ENCODE assay signal across 13 mouse cellular contexts in the genomic region with DNA sequence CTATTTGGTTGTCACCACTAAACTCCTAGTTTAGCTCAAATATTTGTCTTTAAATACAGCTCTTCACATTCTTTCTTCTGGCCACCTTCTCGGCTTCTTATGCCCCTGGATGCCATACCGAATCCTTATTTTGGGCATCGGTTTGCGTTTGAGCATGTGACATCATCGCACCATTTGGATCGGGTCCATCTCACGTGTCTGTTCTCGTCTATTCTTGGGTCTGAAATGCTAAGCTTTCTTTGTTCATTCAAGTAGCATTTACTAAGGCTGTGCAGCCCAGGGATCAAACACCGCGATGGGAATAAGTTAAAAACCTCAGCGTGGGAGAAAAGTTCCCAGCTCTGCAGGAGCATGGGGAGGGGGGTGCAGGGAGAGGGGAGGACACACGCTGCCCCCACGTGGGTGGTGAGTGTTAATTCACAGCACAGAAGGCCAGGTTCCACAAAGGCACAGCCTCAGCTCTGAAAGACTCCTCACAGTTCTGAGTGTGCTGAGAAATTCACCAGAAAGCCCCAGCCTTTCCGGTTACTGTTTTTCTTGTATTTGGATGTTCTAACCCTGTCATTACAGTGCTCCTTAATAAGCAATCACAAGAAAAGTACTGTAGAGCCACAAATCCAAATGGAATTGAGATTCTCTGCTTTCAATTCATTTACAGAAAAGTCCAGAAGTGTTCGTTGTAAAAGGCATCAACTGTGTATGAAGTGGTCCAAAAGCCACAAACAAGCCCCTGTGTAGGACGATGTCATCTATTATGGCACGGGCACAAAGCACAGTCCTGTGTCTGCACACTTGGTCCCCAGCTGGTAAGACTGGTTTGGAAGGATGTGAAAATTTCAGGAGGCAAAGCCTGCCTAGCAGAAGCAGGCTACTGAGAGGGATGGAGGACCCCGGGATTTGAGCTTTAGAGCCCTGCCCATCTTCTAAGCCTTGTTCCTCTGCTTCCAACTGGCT. TPM values are rescaled to one million over a fixed set of nuclear protein-coding genes. Genes with fewer than 3 reads are reported as not detected.
DNase-seq lines count a peak whose midpoint lies in the region; ATAC-seq and TF ChIP-seq lines count a peak whose summit lies in the region.
"Had no signal": no experiment of that assay in that cellular context is flagged by ENCODE, and none has a peak within 500 bp of the region (broad histone marks: within the 10 kb centered on the region; RNA-seq: fewer than 3 reads in every experiment).

No protein-coding gene starts in this region.

- 0 out of 2 replicates have a peak, but pooled peaks have one; percentile 7 for TF ChIP-seq CTCF in heart, postnatal 0 days (IDR thresholded peaks at IDR 0.05; ENCODE audit: low read depth)
- peak; percentile 41 for TF ChIP-seq CTCF in lung, postnatal 0 days (IDR thresholded peaks at IDR 0.05)
- peak; percentile 33; the same call in 1 of the 2 replicates for TF ChIP-seq CTCF in forebrain, postnatal 0 days (IDR thresholded peaks at IDR 0.05; ENCODE audit: low read depth)

- H3K27me3 ChIP-seq in heart, postnatal 0 days (ENCODE audit: control insufficient read depth, insufficient read depth, low read length), result no peaks in the 10 kb centered on the region
- no peaks in the 10 kb centered on the region for H3K27me3 ChIP-seq in lung, postnatal 0 days (replicated peaks; ENCODE audit: insufficient read depth, low read length)
- no peaks in the 10 kb centered on the region for H3K27me3 ChIP-seq in forebrain, postnatal 0 days (ENCODE audit: insufficient read depth, low read length)
- H3K27me3 ChIP-seq: heart, embryonic 12.5 days had no signal

- no peak for DNase-seq in heart, postnatal 0 days (ENCODE audit: low spot score)
- no peak for DNase-seq in heart, adult 8-10 months (ENCODE audit: low spot score)
- peak; percentile 7 for DNase-seq in lung, postnatal 0 days (ENCODE audit: low spot score)
- DNase-seq in lung, postnatal 14 days, result no peak
- DNase-seq in adipocyte (ENCODE audit: low spot score), result peak; percentile 17
- DNase-seq in forebrain, postnatal 0 days, result peak; percentile 39
- no peak for DNase-seq in layer of hippocampus, adult 18-20 months (ENCODE audit: low spot score in 2 of 2)
- DNase-seq: kidney, postnatal 4 days; left cerebral cortex, postnatal 4 days; thymus, adult 18-20 months had no signal

- H3K9ac ChIP-seq in heart, postnatal 0 days (replicated peaks; ENCODE audit: low read depth, low read length), result no peak overlapping the region
- H3K9ac ChIP-seq in lung, postnatal 0 days (replicated peaks; ENCODE audit: low read depth), result no peak overlapping the region
- no peak overlapping the region for H3K9ac ChIP-seq in forebrain, postnatal 0 days
- H3K9ac ChIP-seq: heart, embryonic 12.5 days had no signal

- H3K4me1 ChIP-seq in heart, postnatal 0 days (ENCODE audit: control insufficient read depth, insufficient read depth), result peaks cover 6% of the 10 kb centered on the region; the same call in 1 of the 2 replicates
- H3K4me1 ChIP-seq in lung, postnatal 0 days (ENCODE audit: insufficient read depth, low read depth, low read length), result 0 out of 2 replicates have a peak, but pooled peaks cover 4% of the 10 kb centered on the region
- no peaks in the 10 kb centered on the region for H3K4me1 ChIP-seq in forebrain, postnatal 0 days (ENCODE audit: insufficient read depth)

- TF ChIP-seq EP300 in heart, postnatal 0 days (IDR thresholded peaks at IDR 0.05; ENCODE audit: low read depth), result no peak
- no peak for TF ChIP-seq EP300 in lung, postnatal 0 days (IDR thresholded peaks at IDR 0.05)

- no peak overlapping the region for H3K4me3 ChIP-seq in heart, postnatal 0 days (ENCODE audit: low read depth, low read length)
- H3K4me3 ChIP-seq in lung, postnatal 0 days (ENCODE audit: low read depth, low read length), result no peak overlapping the region
- no peak overlapping the region for H3K4me3 ChIP-seq in forebrain, postnatal 0 days (ENCODE audit: low read depth, low read length)
- H3K4me3 ChIP-seq: heart, embryonic 12.5 days had no signal

- WGBS in heart, postnatal 0 days, result 71% methylated on average over 18 of the region's 18 CpGs
- 76% methylated on average over 18 of the region's 18 CpGs for WGBS in lung, postnatal 0 days
- 38% methylated on average over 18 of the region's 18 CpGs for WGBS in forebrain, postnatal 0 days

- H3K9me3 ChIP-seq in heart, postnatal 0 days (replicated peaks; ENCODE audit: control insufficient read depth, low read length), result no peaks in the 10 kb centered on the region
- no peaks in the 10 kb centered on the region for H3K9me3 ChIP-seq in lung, postnatal 0 days (ENCODE audit: low read length)
- no peaks in the 10 kb centered on the region for H3K9me3 ChIP-seq in forebrain, postnatal 0 days (ENCODE audit: low read length)
- H3K9me3 ChIP-seq: heart, embryonic 12.5 days had no signal

- ATAC-seq in heart, postnatal 0 days (ENCODE audit: insufficient read depth, low read depth), result no peak
- ATAC-seq in lung, postnatal 0 days, result no peak
- peak; percentile 82 for ATAC-seq in forebrain, postnatal 0 days
- ATAC-seq: activated CD4-positive, CD25-positive, alpha-beta regulatory T cell, adult 4 months had no signal

- 0 out of 2 replicates have a peak, but pooled peaks cover 4% of the 10 kb centered on the region for H3K36me3 ChIP-seq in heart, postnatal 0 days (replicated peaks; ENCODE audit: control insufficient read depth, insufficient read depth, low read length)
- H3K36me3 ChIP-seq in lung, postnatal 0 days (ENCODE audit: insufficient read depth, low read length), result no peaks in the 10 kb centered on the region
- no peaks in the 10 kb centered on the region for H3K36me3 ChIP-seq in forebrain, postnatal 0 days (ENCODE audit: insufficient read depth)

- no peak overlapping the region for H3K4me2 ChIP-seq in heart, postnatal 0 days (ENCODE audit: low read depth, low read length)
- no peak overlapping the region for H3K4me2 ChIP-seq in lung, postnatal 0 days (replicated peaks; ENCODE audit: low read depth, low read length)
- H3K4me2 ChIP-seq in forebrain, postnatal 0 days (ENCODE audit: low read depth), result no peak overlapping the region
- H3K4me2 ChIP-seq: heart, embryonic 12.5 days had no signal

- H3K27ac ChIP-seq in heart, postnatal 0 days (ENCODE audit: low read depth), result no peak overlapping the region
- no peak overlapping the region for H3K27ac ChIP-seq in lung, postnatal 0 days (ENCODE audit: low read length)
- no peak overlapping the region for H3K27ac ChIP-seq in forebrain, postnatal 0 days (ENCODE audit: low read depth, low read length)

RNA-seq across cellular contexts. Expression of gene Gpr88, which starts 51.8 kb away (rescaled TPM):
- total RNA-seq in heart, postnatal 0 days (2014; rRNA removed; ENCODE audit: low replicate concordance), result not detected in 2 replicates
- 0.11 and 0.15 TPM in 2 replicates for polyA plus RNA-seq in heart, postnatal 0 days (2015; fragmentation: Nextera tagmentation; extraction: Ambion mirVana)
- total RNA-seq in heart, adult 8-10 months (2022), result under 1 TPM; 0.14 to 0.30 (median 0.16) TPM
- 1.2 and 1.6 TPM in 2 replicates for polyA plus RNA-seq in lung, postnatal 0 days (2015; fragmentation: Nextera tagmentation; extraction: Ambion mirVana)
- total RNA-seq in forebrain, postnatal 0 days (2014; rRNA removed), result 33.6 and 54.7 TPM in 2 replicates
- polyA plus RNA-seq in forebrain, postnatal 0 days (2015; fragmentation: Nextera tagmentation; extraction: Ambion mirVana), result 15.2 and 20.5 TPM in 2 replicates
- 1 to 10 TPM; 2.0 to 3.2 TPM for total RNA-seq in layer of hippocampus, adult 18-20 months (2021)
- total RNA-seq: common myeloid progenitor, adult 5-6 weeks had no signal
- polyA plus RNA-seq: activated CD4-positive, CD25-positive, alpha-beta regulatory T cell, adult 4 months; heart, embryonic 12.5 days had no signal

Comparison
In these comparisons a context has a peak if more than half of its experiments do, and no peak if none do; other contexts are left out.
1. DNase-seq: peak in lung, postnatal 0 days (single experiment), adipocyte (single experiment) and forebrain, postnatal 0 days (single experiment); none in heart, postnatal 0 days (single experiment), heart, adult 8-10 months (single experiment), lung, postnatal 14 days (single experiment) and layer of hippocampus, adult 18-20 months (0 of 2).
2. Peak in every context shown above with its lines, with median percentiles within 50 percentile points of each other: CTCF ChIP-seq.